Comparison of ENCODE assay signal across 15 mouse cellular contexts in the genomic region with DNA sequence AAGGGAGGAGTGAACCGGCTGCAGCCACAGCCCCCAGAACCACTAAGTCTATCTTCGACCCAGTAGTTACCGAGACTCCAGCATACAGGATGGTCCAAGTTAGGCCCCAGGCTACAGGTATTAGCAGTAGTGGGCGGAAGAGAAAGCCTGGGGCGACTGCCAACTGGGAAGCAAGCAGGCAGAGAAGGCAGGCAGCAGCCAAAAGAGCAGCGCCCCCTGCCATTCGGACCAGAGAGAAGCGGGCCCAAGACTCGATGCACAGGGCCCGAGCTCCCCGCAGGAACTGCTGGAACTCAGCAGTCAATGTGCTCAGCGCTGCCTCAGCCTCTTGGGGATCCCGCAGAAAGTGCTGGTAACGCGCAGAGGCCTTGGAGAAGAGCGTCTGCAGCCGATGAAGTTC.
"Had no signal": no experiment of that assay in that cellular context is flagged by ENCODE, and none has a peak within 500 bp of the region (broad histone marks: within the 10 kb centered on the region; RNA-seq: fewer than 3 reads in every experiment).

No protein-coding gene starts in this region.

- H3K4me2 ChIP-seq: limb, embryonic 12.5 days; liver, embryonic 15.5 days; lung, embryonic 14.5 days; midbrain, embryonic 12.5 days had no signal

- H3K27me3 ChIP-seq: limb, embryonic 12.5 days; liver, embryonic 15.5 days; megakaryocyte, embryonic 14.5 days; midbrain, embryonic 12.5 days had no signal

- H3K9me3 ChIP-seq: limb, embryonic 12.5 days; liver, embryonic 15.5 days; megakaryocyte, embryonic 14.5 days; midbrain, embryonic 12.5 days had no signal

- H3K4me3 ChIP-seq: layer of hippocampus, adult 2 months; limb, embryonic 12.5 days; liver, embryonic 15.5 days; megakaryocyte, embryonic 14.5 days; midbrain, embryonic 12.5 days had no signal

- DNase-seq: kidney, adult 9 months; kidney, postnatal 4 days; liver; lung, embryonic 14.5 days; lung, postnatal 10 days; lung, postnatal 4 days; right cerebral cortex, postnatal 14 days; thymus, adult 2 months; thymus, postnatal 25 days had no signal

- H3K27ac ChIP-seq: kidney, postnatal 0 days; layer of hippocampus, adult 2 months; limb, embryonic 12.5 days; liver, embryonic 15.5 days; midbrain, embryonic 12.5 days had no signal

- H3K9ac ChIP-seq: limb, embryonic 12.5 days; liver, embryonic 15.5 days; lung, embryonic 14.5 days; midbrain, embryonic 12.5 days had no signal
